Mouse (Mus musculus) limb, embryonic 13.5 days (tissue): ENCODE measurements at regions not wholly inside any gene's neighbourhood (a gene's known extent, or its start where the extent isn't known, plus 50 kb on each side); places are given as distances from the start of the nearest gene placed in this dataset. TPM values are rescaled to one million over a fixed set of nuclear protein-coding genes. Genes with fewer than 3 reads are reported as not detected.

Source experiments
- ATAC-seq: fragments of 200-750 bp; cut with Nextera tagmentation; 2 replicates; pipeline ENCODE4 v1.8.0; 2017; ENCODE audit warnings: low read depth, moderate number of reproducible peaks, moderate TSS enrichment; ENCODE audit not compliant: low FRiP score
- H3K27ac ChIP-seq: fragments of 300-500 bp; sonication (generic); 2 replicates; pipeline ENCODE4 v1.5.1; 2015; ENCODE audit warnings: inconsistent platforms, mild to moderate bottlenecking, moderate library complexity
- H3K27me3 ChIP-seq: fragments of 300-500 bp; sonication (generic); 2 replicates; pipeline ENCODE4 v1.6.1; 2015; ENCODE audit warnings: mild to moderate bottlenecking, inconsistent platforms
- H3K36me3 ChIP-seq: fragments of 300-500 bp; sonication (generic); 2 replicates; pipeline ENCODE4 v1.6.1; 2015; ENCODE audit warnings: inconsistent platforms, mild to moderate bottlenecking, moderate library complexity
- H3K4me1 ChIP-seq: fragments of 300-500 bp; sonication (generic); 2 replicates; pipeline ENCODE4 v1.6.1; 2015; ENCODE audit warnings: inconsistent platforms
- H3K4me2 ChIP-seq: fragments of 300-500 bp; sonication (generic); replicated peaks from 2 replicates; pipeline ENCODE4 v1.6.1; 2015; ENCODE audit warnings: inconsistent platforms, mild to moderate bottlenecking, moderate library complexity
- H3K4me3 ChIP-seq: fragments of 300-500 bp; sonication (generic); 2 replicates; pipeline ENCODE4 v1.5.1; 2015; ENCODE audit warnings: moderate library complexity, mild to moderate bottlenecking, inconsistent platforms
- H3K9ac ChIP-seq: fragments of 300-500 bp; sonication (generic); 2 replicates; pipeline ENCODE4 v1.6.1; 2015; ENCODE audit warnings: mild to moderate bottlenecking, inconsistent platforms
- H3K9me3 ChIP-seq: fragments of 300-500 bp; sonication (generic); 2 replicates; pipeline ENCODE4 v1.6.1; 2016; ENCODE audit warnings: inconsistent platforms
- whole genome bisulfite sequencing: fragments of 180-500 bp; shearing (Covaris S2); methylation state at CpG from one replicate; pipeline ENCODE4 v1.1.7; 2015; 5-methylcytosine and 5-hydroxymethylcytosine counted together
- microRNA-seq: library from miRNA; unstranded; fragments of <30 nt; microRNA quantifications from one replicate; pipeline ENCODE4, GENCODE M21; 2016

GRCm38 (mm10) chr8:15230217-15230616 is 184.3 kb upstream of the BB014433 start:
- Histone ChIP-seq H3K9me3 (no peaks in the 10 kb centered on the region), H3K4me3 (no peak overlapping the region), H3K9ac (no peak overlapping the region), H3K27me3 (no peaks in the 10 kb centered on the region), H3K27ac (no peak overlapping the region), H3K4me1 (no peaks in the 10 kb centered on the region), H3K36me3 (no peaks in the 10 kb centered on the region), H3K4me2 (no peak overlapping the region)
- WGBS = 74% methylated on average over 2 of the region's 2 CpGs
- no peak for ATAC-seq

GRCm38 (mm10) chr8:15221211-15221912 is 175.5 kb upstream of the BB014433 start:
- H3K4me2 ChIP-seq = no peak overlapping the region
- H3K27me3 ChIP-seq = no peaks in the 10 kb centered on the region
- H3K27ac ChIP-seq = no peak overlapping the region
- peaks cover 6% of the 10 kb centered on the region for H3K4me1 ChIP-seq
- no peak overlapping the region for H3K4me3 ChIP-seq
- H3K36me3 ChIP-seq = no peaks in the 10 kb centered on the region
- no peak overlapping the region for H3K9ac ChIP-seq
- WGBS = 44% methylated on average over 13 of the region's 13 CpGs
- H3K9me3 ChIP-seq = no peaks in the 10 kb centered on the region
- ATAC-seq = no peak

GRCm38 (mm10) chr8:15209856-15210521 is 164.1 kb upstream of the BB014433 start:
- H3K4me1 ChIP-seq = no peaks in the 10 kb centered on the region
- ATAC-seq = no peak
- no peak overlapping the region for H3K27ac ChIP-seq
- H3K27me3 ChIP-seq = no peaks in the 10 kb centered on the region
- WGBS = 50% methylated on average over 6 of the region's 6 CpGs
- H3K9ac ChIP-seq = no peak overlapping the region
- H3K4me3 ChIP-seq = no peak overlapping the region
- H3K36me3 ChIP-seq = no peaks in the 10 kb centered on the region
- no peak overlapping the region for H3K4me2 ChIP-seq
- H3K9me3 ChIP-seq = no peaks in the 10 kb centered on the region

GRCm38 (mm10) chr8:15201556-15201955 is 155.7 kb upstream of the BB014433 start:
- H3K36me3 ChIP-seq = no peaks in the 10 kb centered on the region
- H3K9me3 ChIP-seq = no peaks in the 10 kb centered on the region
- H3K4me3 ChIP-seq = no peak overlapping the region
- H3K4me1 ChIP-seq = no peaks in the 10 kb centered on the region
- 90% methylated on average over 6 of the region's 6 CpGs for WGBS
- no peak for ATAC-seq
- H3K27ac ChIP-seq = no peak overlapping the region
- H3K9ac ChIP-seq = no peak overlapping the region
- H3K27me3 ChIP-seq = no peaks in the 10 kb centered on the region
- no peak overlapping the region for H3K4me2 ChIP-seq

GRCm38 (mm10) chr8:15190708-15191107 is 144.8 kb upstream of the BB014433 start:
- WGBS = 68% methylated on average over 3 of the region's 3 CpGs
- no peak for ATAC-seq
- H3K4me2 ChIP-seq = no peak overlapping the region

GRCm38 (mm10) chr8:15189079-15189612 is 143.3 kb upstream of the BB014433 start:
- WGBS = 42% methylated on average over 10 of the region's 10 CpGs
- no peak for ATAC-seq
- Histone ChIP-seq H3K4me3 (no peak overlapping the region), H3K4me2 (no peak overlapping the region), H3K27ac (no peak overlapping the region), H3K27me3 (no peaks in the 10 kb centered on the region), H3K9me3 (no peaks in the 10 kb centered on the region), H3K4me1 (peaks cover 14% of the 10 kb centered on the region; the same call in 1 of the 2 replicates), H3K9ac (no peak overlapping the region), H3K36me3 (no peaks in the 10 kb centered on the region)

More at GRCm38 (mm10) chr8:15190708-15191107, 144.8 kb upstream of the BB014433 start:
- Histone ChIP-seq H3K4me1 (peaks cover 14% of the 10 kb centered on the region; the same call in 1 of the 2 replicates), H3K36me3 (no peaks in the 10 kb centered on the region), H3K27ac (no peak overlapping the region), H3K9me3 (no peaks in the 10 kb centered on the region), H3K9ac (no peak overlapping the region), H3K4me3 (no peak overlapping the region), H3K27me3 (no peaks in the 10 kb centered on the region)

Small RNA genes lying in the stretch of these regions (microRNA-seq; reads per million reads assigned to microRNA genes)
- gene Gm25255 (not detected), gene Gm25871 (not detected)
